Mouse (Mus musculus) liver (tissue): Measurements from ENCODE around the gene Rhoh.

Experiments
- DNase-seq: peaks from one replicate; pipeline ENCODE4 v3.0.0-alpha.2; 2020; ENCODE audit warnings: mixed read lengths

Gene Rhoh

DNA sequence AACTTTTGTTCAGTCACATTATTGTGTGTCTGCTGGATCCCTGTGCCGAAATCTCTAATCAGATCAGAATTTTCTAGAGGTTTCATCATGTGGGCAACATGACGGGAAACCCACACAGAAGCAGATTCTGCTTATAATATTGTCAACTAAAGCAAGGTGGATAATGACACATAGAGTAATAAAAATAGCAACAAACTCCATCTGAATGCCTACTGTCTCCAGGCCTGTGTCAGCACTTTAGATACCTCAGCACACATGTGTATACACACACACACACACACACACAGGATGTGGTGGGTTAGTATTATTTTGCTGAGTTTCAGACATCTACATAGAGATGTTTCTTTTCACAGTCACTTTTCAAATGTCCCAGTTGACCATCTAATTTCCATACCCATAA lies 36.7 kb downstream of the Rhoh start:
- DNase-seq = no peak

GRCm38 (mm10) chr5:65898683-65899082 lies 37.7 kb downstream of the Rhoh start:
- no peak for DNase-seq

GRCm38 (mm10) chr5:65900113-65900512 lies 39.1 kb downstream of the Rhoh start:
- DNase-seq = no peak

DNA sequence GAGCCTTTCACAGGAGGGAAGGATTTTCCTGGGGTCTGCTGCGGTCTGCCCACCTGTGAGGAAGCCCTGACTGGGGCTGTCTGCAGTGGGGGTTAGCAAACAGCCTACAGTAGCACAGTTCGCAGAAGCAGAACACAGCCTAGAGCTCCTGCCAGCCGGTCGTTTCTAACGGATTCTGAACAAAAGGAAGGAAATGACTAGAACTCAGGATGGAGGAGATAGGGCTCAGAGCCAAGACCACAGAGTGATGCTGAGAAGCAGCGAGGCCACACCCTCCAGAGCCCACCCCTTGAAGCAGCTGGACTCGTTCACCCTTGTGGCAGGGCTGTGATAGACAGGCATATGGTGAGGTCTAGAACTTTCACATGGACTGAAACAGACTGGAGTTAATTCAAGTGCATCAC lies 39.9 kb downstream of the Rhoh start:
- peak; percentile 58 for DNase-seq

DNA sequence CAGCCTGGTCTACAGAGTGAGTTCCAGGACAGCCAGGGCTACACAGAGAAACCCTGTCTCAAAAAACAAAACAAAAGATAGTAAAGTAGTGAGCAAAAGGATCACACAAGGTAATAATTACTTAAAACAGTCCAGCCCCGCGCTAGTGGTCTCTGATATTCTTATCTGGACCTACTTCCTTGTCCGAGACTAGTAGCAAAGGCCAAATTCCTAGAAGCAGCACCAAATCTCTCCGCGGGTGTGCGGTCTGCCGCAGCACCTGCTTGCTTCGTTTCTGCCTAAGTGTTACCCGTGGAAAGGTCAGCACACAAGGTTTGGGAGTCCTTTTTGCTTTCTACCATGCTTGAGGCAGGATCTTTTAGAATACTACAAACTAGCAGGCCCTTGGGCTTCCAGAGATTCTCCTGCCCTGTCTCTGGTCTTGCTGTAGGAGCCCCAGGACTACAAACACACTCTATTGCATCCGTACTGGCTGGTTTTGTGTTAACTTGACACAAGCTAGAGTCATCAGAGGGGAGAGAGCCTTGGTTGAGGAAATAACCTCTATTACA lies 40.9 kb downstream of the Rhoh start:
- peak; percentile 12 for DNase-seq

- no peak for DNase-seq
Observed at GRCm38 (mm10) chr5:65902811-65903210, 41.8 kb downstream of the Rhoh start.

DNA sequence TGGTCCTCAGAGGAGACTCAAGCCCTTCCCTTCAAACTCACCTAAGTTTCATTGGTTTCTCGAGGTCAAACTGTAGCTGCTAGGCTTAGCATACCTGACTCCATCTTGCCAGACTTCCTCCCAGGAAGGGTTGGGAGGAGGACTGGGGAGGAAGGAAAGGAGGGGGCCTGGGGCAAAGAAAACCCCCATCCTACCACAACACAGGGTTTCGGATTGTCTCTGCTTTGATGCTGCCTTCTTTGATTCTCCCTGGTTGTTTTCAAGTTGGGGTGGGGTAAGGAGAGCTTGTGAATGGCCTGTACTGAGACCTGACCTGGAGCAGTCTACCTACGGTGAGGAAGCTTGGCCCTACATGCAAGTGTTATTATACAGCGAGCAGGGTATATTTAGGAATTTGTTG lies 43.5 kb downstream of the Rhoh start:
- no peak for DNase-seq

DNA sequence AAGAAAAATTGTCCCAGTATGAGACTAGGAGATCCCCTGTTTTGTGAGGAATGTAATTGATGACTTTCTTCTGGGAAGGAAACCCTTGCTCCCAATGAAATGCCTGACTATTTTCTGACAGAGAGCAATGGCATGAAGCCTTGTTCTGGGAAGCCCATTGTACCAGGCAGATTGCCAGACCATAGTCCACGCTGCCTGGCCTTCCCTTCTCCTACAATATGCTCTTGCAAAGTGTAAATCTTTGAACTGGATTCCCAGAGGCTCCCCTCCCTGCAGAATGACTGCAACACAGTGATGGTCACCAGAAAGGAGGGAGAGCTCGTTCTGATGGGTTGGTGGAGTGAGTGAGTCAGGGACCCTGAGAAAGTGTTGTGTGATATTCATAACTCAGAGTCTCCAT lies 47.7 kb downstream of the Rhoh start:
- DNase-seq = no peak

DNA sequence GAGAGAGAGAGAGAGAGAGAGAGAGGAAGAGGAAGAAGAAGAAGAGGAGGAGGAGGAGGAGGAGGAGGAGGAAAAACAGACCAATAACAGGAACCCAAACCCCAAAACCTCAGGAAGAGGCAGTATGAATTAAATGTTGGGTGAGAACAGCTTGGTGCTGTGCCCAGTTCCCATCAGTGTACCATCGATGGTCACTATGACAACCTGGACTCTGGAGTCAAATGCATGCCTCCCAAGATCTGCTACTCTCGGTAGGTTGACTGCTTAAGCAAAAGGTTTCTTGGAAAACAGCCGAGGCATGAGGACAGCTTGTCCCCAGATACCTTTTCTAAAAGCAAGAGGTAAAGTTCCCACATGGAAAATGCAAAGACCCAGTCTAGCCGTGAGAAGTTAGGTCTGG lies 48.3 kb downstream of the Rhoh start:
- DNase-seq = no peak

DNA sequence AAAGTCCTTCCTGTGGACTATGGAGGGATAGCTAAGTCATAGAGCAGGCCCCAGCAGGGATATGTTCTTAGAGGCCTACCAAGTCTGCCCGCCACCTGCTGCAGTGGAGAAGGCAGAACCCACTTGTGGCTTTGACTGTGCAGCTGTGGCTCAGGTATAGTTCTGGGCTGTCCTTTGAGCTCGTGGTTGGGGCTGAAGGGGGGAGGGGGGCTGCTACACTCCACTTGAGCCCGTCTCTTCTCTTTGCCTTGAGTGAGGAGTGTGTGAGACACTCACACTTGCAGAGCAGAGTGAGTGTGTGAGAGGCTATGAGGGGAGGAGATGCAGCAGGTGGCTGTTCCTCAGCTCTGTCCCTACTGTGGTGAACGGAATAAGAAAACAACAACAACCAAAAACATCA lies 49.4 kb downstream of the Rhoh start:
- no peak for DNase-seq

- DNase-seq = no peak
Observed at GRCm38 (mm10) chr5:65911676-65912075, 50.7 kb downstream of the Rhoh start.

- DNase-seq = no peak
Observed at GRCm38 (mm10) chr5:65912201-65912600, 51.2 kb downstream of the Rhoh start.

DNA sequence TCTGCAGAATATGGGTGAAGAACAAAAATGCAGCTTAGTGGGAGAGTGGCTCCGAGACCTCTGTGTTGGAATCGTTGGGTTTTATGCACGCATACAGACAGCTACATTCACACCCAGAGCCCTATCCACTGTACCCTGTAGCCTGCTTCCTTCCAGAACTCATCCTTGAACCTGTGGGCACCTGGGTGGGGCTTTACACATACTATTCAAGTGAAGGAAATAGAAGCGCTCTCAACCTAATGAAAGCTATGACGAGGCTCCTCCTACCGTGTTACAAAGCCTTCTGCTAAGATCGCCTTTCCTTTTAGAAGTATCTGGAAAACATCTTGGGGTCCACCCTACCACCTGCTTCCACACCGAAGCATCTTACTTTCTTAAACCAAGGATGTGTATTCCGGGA lies 52.1 kb downstream of the Rhoh start:
- DNase-seq = no peak

- DNase-seq = no peak
Observed at GRCm38 (mm10) chr5:65914342-65914741, 53.3 kb downstream of the Rhoh start.

GRCm38 (mm10) chr5:65916930-65917329 lies 55.9 kb downstream of the Rhoh start:
- DNase-seq = no peak

GRCm38 (mm10) chr5:65918601-65919000 lies 57.6 kb downstream of the Rhoh start:
- no peak for DNase-seq

DNA sequence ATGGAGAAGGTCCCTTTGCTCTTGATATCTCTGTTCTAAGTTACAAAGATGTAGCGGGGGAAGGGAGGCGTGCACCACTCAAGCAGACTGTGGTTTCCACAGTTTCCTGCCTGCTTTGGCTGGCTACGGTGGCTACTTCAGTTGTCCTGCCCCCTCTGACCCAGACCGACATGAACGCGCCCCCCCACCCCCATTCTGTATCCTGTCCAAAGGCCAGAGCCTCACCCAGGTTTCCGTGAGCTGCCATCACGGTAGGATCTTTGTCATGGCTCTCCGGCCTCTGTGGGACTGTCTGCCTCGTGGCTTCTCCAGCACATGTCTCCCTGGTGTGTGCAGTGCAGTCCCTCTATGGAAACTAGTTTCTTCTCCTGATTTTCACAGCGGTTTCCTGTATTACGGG lies 58.3 kb downstream of the Rhoh start:
- DNase-seq = peak; percentile 20

DNA sequence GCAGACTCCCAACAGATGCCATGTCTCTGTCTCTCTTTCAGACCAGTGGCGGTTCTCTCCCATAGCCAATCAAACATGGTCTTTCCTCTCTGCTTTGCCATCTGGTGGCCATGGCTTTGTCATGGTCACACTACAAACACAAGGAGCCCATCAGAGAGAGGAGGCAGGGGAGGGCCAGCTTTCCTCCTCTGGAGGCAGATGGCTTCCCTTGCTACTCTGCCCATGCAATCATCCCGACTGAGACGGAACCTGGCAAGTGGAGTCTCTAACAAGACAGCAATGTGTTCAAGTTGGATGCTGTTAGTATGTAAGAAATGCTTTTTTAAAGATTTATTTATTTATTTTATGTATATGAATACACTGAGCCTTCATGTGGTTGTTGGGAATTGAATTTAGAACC lies 58.9 kb downstream of the Rhoh start:
- DNase-seq = no peak

GRCm38 (mm10) chr5:65920701-65921426 lies 59.9 kb downstream of the Rhoh start:
- no peak for DNase-seq

DNA sequence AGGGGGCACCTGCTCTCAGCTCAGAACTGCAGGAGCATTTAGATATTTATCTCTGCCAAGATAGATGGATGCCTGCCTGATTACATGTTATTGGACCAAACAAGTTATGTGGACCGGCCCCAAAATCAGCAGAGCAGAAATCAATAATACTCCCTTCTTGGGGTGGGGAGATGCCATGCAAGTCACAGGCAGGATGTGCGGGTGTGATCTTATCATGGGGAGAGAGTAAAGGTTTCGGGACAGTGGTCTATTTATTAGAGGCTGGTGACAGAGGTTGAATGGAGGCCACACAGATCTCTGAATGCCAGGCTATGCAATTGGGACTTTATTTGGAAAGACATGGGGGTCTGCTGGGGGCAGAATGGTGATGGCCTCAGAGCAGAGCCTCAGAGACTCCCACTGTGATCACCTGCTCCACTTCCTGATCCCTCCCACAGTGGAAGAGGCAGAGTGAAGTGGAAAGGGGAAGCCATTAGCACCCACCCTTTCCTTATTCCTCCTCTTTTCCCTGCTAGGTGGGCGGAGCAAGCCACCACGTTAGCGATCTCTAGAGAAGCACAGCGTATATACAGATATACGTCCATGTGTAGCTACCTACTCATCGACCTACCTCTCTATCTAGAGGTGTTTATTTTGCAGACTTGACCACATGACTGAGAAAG lies 60.6 kb downstream of the Rhoh start:
- DNase-seq = no peak

- no peak for DNase-seq
Observed at GRCm38 (mm10) chr5:65926666-65927065, 65.7 kb downstream of the Rhoh start.

DNA sequence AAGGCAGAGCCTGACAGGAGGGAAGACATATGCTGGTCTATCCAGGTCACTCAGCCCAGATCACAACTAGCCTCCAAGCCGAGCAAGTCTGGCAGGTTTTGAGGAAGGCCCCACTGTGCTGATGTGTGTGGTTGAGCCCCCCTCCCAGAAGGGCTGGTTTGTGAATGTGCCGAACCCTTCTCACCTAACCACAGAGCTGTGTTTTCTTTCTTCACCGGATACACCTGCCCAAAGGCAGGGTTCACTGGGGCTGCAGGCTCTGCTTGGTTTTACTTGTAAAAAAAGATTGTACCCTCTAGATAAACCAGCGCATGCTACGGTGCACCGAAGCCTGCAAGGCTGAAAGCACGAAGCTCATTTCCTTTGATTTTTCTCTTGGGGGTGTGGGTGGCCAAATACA lies 68.1 kb downstream of the Rhoh start:
- DNase-seq = no peak

DNA sequence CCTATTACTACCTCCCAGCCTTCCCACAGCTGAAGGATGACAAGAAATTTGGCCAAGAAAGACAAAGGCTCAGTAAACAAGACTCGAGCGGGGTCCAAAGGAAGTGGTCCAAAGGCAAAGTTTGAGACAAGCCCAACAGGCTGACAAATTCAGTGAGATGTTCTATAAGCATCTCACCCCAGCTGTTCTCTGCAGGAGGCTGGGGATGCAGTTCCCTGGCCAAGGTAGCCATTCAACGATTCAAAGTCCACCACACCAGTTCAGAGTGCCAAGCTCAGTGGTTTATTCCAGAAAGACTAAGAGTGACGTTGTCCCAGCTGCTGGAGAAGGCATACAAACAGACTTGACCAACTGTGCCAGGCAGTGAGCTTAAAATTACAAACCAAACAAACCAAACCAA lies 69.2 kb downstream of the Rhoh start:
- DNase-seq = no peak

DNA sequence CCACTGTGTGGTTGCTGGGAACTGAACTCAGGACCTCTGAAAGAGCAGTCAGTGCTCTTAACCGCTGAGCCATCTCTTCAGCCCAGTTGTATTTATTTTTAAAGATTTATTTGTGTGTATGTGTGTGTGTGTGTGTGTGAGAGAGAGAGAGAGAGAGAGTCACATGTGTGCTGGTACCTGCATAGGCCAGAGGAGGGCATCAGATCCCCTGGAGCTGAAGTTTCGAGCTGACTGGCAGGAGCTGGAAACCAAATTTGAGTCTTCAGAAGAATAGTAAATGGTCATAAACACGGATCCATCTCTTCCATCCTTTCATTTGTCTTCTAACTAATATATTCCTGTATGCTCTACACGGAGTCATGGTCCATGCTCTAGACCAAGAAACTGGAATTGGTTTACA lies 72.2 kb downstream of the Rhoh start:
- no peak for DNase-seq

GRCm38 (mm10) chr5:65933764-65934163 lies 72.8 kb downstream of the Rhoh start:
- DNase-seq = no peak
